Mouse (Mus musculus) heart, adult 2 months (tissue): ENCODE measurements around the gene Tubg2.

Source experiments
- CTCF ChIP-seq: fragments of 200-600 bp; IDR thresholded peaks from 2 replicates; pipeline ENCODE4 v1.8.1; 2022; ENCODE audit warnings: antibody characterized with exemption, mild to moderate bottlenecking, moderate library complexity
- EP300 ChIP-seq: fragments of 200-500 bp; IDR thresholded peaks from 2 replicates; pipeline ENCODE4 v1.6.1; 2011; ENCODE audit warnings: low read depth, low read length, control low read depth; ENCODE audit not compliant: insufficient read depth

- TF ChIP-seq EP300 (no peak), CTCF (no peak)
Measured at GRCm38 (mm10) chr11:101162301-101162700, 6.6 kb downstream of the Tubg2 start.
